Mouse (Mus musculus) intestine, postnatal 0 days (tissue): Measurements from ENCODE around the gene Thbs3. TPM values are rescaled to one million over a fixed set of nuclear protein-coding genes. Genes with fewer than 3 reads are reported as not detected.
"Not testable (repeated sequence)": the region's sequence is repeated elsewhere in the genome, so short reads cannot be mapped to it uniquely, and the experiment has no call there.

Experiments
- ATAC-seq: fragments of 200-750 bp; cut with Nextera tagmentation; 2 replicates; pipeline ENCODE4 v1.8.0; 2017; ENCODE audit warnings: mild to moderate bottlenecking, moderate TSS enrichment, moderate library complexity
- H3K27ac ChIP-seq: fragments of 300-500 bp; sonication (generic); 2 replicates; pipeline ENCODE4 v1.5.1; 2014; ENCODE audit warnings: mild to moderate bottlenecking, low read depth, low read length, moderate library complexity
- H3K27me3 ChIP-seq: fragments of 300-500 bp; sonication (generic); replicated peaks from 2 replicates; pipeline ENCODE4 v1.6.1; 2014; ENCODE audit warnings: low read length, mixed read lengths; ENCODE audit not compliant: control insufficient read depth, insufficient read depth
- H3K36me3 ChIP-seq: fragments of 300-500 bp; sonication (generic); 2 replicates; pipeline ENCODE4 v1.6.1; 2014; ENCODE audit warnings: mild to moderate bottlenecking, moderate library complexity; ENCODE audit not compliant: control insufficient read depth, insufficient read depth
- H3K4me1 ChIP-seq: fragments of 300-500 bp; sonication (generic); replicated peaks from 2 replicates; pipeline ENCODE4 v1.6.1; 2014; ENCODE audit warnings: antibody characterized with exemption, low read length, mixed read lengths; ENCODE audit not compliant: control insufficient read depth, insufficient read depth
- H3K4me2 ChIP-seq: fragments of 300-500 bp; sonication (generic); replicated peaks from 2 replicates; pipeline ENCODE4 v1.6.1; 2014; ENCODE audit warnings: low read depth, mild to moderate bottlenecking, moderate library complexity
- H3K4me3 ChIP-seq: fragments of 300-500 bp; sonication (generic); 2 replicates; pipeline ENCODE4 v1.5.1; 2014; ENCODE audit warnings: low read depth, low read length
- H3K9ac ChIP-seq: fragments of 300-500 bp; sonication (generic); 2 replicates; pipeline ENCODE4 v1.6.1; 2014; ENCODE audit warnings: mild to moderate bottlenecking, low read depth, low read length
- H3K9me3 ChIP-seq: fragments of 300-500 bp; sonication (generic); 2 replicates; pipeline ENCODE4 v1.6.1; 2016; ENCODE audit warnings: mixed run types; ENCODE audit not compliant: control insufficient read depth
- CTCF ChIP-seq: sonication (generic); IDR thresholded peaks from 2 replicates; pipeline ENCODE4 v1.5.1; 2016; ENCODE audit warnings: low read depth, mild to moderate bottlenecking, control low read depth, antibody characterized with exemption, moderate library complexity
- WGBS: fragments of 180-500 bp; shearing (Covaris S2); extraction: QIAGEN DNeasy Blood & Tissue Kit; methylation state at CpG from one replicate; pipeline ENCODE4 v1.1.7; 2014; 5-methylcytosine and 5-hydroxymethylcytosine counted together
- polyA plus RNA-seq: library from polyadenylated mRNA; unstranded; fragments of >200 nt; fragmentation: Nextera tagmentation; extraction: Ambion mirVana; gene quantifications from 2 replicates; pipeline ENCODE4 v1.2.1, GENCODE M21; 2015

Gene Thbs3
- polyA plus RNA-seq, 1 experiment from 2014 or later: 17.2 TPM

DNA sequence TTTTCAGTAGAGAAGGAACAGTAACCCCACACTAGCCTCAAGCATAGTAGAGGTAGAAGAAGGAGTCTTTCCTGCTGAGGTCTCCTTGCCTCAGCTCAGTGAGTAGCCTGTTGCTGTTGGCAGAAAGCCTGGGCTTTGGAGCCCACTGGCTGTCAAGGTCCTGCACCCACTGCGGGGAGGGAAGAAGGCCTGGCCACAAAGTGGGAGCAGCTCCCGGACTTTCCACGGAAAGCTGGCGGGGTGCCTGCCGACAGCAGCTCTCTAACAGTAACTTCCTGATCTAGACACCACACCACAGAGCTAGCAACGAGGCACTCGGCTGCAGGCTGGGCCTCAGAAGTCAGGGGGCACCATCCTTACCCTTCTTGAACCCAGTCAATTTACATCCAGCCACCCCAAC is 4.2 kb upstream of the Thbs3 start:
- no peak overlapping the region for H3K27ac ChIP-seq
- no peak for ATAC-seq
- no peak overlapping the region for H3K4me3 ChIP-seq
- no peaks in the 10 kb centered on the region for H3K27me3 ChIP-seq
- H3K4me2 ChIP-seq: no peak overlapping the region
- H3K9ac ChIP-seq: no peak overlapping the region
- H3K4me1 ChIP-seq: peaks cover 16% of the 10 kb centered on the region; the same call in 1 of the 2 replicates
- WGBS: 75% methylated on average over 7 of the region's 7 CpGs
- TF ChIP-seq CTCF: no peak
- no peaks in the 10 kb centered on the region for H3K9me3 ChIP-seq
- H3K36me3 ChIP-seq: peaks cover 49% of the 10 kb centered on the region

DNA sequence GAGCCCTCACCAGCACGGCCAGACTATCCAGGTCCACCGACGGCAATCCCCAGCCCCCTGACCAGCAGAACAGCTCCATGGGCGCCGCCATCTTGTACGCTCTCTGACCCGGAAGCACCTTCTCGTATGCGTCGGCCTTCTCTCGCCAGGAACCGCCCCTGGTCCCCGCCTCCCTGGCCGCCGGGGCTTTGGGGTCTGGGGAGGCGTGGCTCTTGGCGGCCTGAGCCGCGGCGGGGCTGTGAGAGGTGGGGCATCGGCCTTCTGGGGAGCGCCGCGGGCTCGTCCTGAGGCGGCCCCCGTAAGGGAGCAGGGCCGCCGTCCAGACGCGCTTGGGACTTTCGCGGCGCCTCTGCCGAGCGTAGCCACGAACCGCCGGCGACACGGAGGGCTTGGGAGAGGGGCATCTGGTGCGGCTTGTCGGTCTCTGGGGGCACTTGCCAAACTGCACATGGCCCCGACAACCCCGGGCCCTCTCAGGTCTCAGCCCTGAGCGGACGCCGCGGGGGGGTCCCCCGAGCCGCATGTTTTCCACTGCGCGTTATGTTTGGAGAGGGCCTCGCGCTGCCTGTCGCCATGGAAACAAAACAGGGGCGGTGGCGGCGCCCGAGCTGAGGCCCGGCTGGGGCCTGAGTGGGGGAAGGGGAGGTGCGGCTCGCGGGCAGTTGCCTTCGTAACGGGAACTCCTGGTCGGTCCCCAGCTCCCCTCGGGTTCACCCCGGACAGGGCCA is 1.0 kb upstream of the Thbs3 start:
- under 1% methylated on average over 61 of the region's 69 CpGs for WGBS
- peak overlapping the region; percentile 72 for H3K9ac ChIP-seq

DNA sequence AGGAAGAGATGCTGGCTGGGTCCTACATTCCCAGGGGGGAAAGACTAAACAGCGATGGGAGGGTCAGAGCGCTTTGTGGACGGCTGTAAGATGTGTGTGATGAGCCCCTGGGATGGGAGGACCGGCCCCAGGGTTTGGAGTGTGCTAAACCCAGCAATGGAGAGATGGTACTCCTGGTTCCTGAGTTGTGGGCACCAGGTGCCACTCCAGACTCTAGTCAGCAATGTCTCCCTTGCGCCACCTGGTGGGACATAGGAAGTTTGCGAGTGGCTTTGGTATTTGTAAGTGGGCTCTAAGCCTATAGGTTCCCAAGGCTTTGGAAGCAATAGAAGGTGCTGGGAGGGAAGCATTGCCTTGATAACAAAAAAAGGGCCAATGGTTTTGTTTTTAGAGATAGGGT is 873 bp downstream of the Thbs3 start:
- H3K9ac ChIP-seq: peak overlapping the region; percentile 23; the same call in 1 of the 2 replicates
- H3K36me3 ChIP-seq: no peaks in the 10 kb centered on the region
- peak overlapping the region; percentile 74 for H3K4me3 ChIP-seq
- peaks cover 16% of the 10 kb centered on the region; the same call in 1 of the 2 replicates for H3K4me1 ChIP-seq
- peak; percentile 96 for TF ChIP-seq CTCF
- WGBS: under 1% methylated on average over 6 of the region's 6 CpGs
- H3K9me3 ChIP-seq: no peaks in the 10 kb centered on the region
- no peak overlapping the region for H3K27ac ChIP-seq
- peak overlapping the region; percentile 87 for H3K4me2 ChIP-seq
- H3K27me3 ChIP-seq: no peaks in the 10 kb centered on the region
- peak; percentile 26 for ATAC-seq

More for the DNA sequence above, 1.0 kb upstream of the Thbs3 start:
- Histone ChIP-seq H3K4me3 (peak overlapping the region; percentile 74), H3K4me2 (peak overlapping the region; percentile 87), H3K4me1 (peaks cover 16% of the 10 kb centered on the region; the same call in 1 of the 2 replicates), H3K9me3 (no peaks in the 10 kb centered on the region), H3K36me3 (peaks cover 18% of the 10 kb centered on the region; the same call in 1 of the 2 replicates), H3K27me3 (no peaks in the 10 kb centered on the region), H3K27ac (peak overlapping the region; percentile 92)
- ATAC-seq: peak; percentile 81
- TF ChIP-seq CTCF: no peak

DNA sequence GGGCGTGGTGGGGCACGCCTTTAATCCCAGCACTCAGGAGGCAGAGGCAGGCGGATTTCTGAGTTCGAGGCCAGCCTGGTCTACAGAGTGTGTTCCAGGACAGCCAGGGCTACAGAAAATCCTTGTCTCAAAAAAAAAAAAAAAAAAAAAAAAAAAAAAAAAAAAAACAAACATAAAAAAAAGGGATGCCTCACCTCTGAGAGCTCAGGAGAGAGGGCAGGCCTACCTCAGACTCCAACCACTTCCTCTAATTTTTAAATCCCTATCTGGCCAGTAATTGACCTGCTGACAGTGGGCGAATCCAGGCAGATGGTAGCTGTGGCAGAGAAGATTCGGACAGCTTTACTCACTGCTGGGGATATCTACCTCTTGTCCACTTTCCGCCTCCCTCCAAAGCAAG is 1.4 kb downstream of the Thbs3 start:
- peaks cover 16% of the 10 kb centered on the region; the same call in 1 of the 2 replicates for H3K4me1 ChIP-seq
- not testable (repeated sequence) for H3K27ac ChIP-seq, H3K4me3 ChIP-seq, H3K36me3 ChIP-seq, H3K27me3 ChIP-seq, ATAC-seq, H3K9ac ChIP-seq, H3K4me2 ChIP-seq, H3K9me3 ChIP-seq
- 74% methylated on average over 7 of the region's 7 CpGs for WGBS

DNA sequence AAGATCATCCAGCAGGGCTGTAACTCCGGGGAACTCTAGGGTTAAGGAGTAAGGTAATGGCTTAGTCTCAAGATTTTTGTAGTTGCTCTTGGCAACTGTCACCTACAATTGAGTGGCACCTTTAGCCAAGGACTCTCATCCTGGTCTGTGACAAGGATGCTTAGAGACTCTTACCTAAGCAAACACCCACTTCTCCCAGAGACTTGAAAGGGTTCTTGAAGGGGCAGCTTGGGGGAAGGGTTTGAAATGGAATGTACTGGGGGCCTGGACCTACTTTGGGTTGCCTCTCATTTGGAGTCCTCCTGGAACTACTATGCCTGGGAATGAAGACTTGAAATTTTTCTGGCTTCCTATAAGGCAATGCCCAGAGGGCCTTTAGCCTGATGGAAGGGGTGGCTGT is 3.3 kb downstream of the Thbs3 start:
- H3K4me3 ChIP-seq: no peak overlapping the region
- 93% methylated on average over 1 of the region's 1 CpGs for WGBS
- no peak overlapping the region for H3K9ac ChIP-seq
- H3K36me3 ChIP-seq: no peaks in the 10 kb centered on the region; the same call in 1 of the 2 replicates
- no peak for ATAC-seq
- H3K27ac ChIP-seq: no peak overlapping the region
- H3K9me3 ChIP-seq: no peaks in the 10 kb centered on the region
- no peaks in the 10 kb centered on the region for H3K27me3 ChIP-seq
- H3K4me1 ChIP-seq: peaks cover 8% of the 10 kb centered on the region; the same call in 1 of the 2 replicates
- no peak for TF ChIP-seq CTCF
- H3K4me2 ChIP-seq: no peak overlapping the region

DNA sequence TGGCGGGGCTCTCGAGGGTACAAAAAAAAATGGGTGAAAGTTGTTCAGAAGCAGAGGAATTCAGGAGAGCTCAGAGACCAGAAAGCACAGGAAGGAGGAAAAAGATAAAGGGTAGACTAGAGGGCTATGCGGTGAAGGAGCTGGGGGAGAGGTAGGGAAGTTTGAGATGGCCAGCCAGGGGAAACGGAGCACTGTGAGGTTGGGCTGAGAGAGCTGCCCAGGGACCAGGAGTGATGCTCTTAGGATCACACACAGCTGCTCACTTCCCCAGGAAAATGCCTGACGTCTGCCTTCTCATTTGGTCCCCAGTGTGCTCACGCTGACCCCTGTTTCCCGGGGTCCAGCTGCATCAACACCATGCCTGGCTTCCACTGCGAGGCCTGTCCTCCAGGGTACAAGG is 4.6 kb downstream of the Thbs3 start:
- Histone ChIP-seq H3K4me2 (no peak overlapping the region), H3K9ac (no peak overlapping the region), H3K4me1 (peaks cover 5% of the 10 kb centered on the region; the same call in 1 of the 2 replicates), H3K4me3 (no peak overlapping the region), H3K9me3 (no peaks in the 10 kb centered on the region), H3K36me3 (no peaks in the 10 kb centered on the region; the same call in 1 of the 2 replicates), H3K27ac (no peak overlapping the region), H3K27me3 (no peaks in the 10 kb centered on the region)
- no peak for ATAC-seq
- WGBS: 57% methylated on average over 8 of the region's 8 CpGs
- no peak for TF ChIP-seq CTCF
